Mouse (Mus musculus): ENCODE measurements around the gene Vmn1r64. TPM values are rescaled to one million over a fixed set of nuclear protein-coding genes. Genes with fewer than 3 reads are reported as not detected.
"Not testable (repeated sequence)": the region's sequence is repeated elsewhere in the genome, so short reads cannot be mapped to it uniquely, and the experiment has no call there.

Gene Vmn1r64
- polyA plus RNA-seq (2016; fragmentation: Nextera tagmentation; extraction: Ambion mirVana) = not detected in 2 replicates

DNA sequence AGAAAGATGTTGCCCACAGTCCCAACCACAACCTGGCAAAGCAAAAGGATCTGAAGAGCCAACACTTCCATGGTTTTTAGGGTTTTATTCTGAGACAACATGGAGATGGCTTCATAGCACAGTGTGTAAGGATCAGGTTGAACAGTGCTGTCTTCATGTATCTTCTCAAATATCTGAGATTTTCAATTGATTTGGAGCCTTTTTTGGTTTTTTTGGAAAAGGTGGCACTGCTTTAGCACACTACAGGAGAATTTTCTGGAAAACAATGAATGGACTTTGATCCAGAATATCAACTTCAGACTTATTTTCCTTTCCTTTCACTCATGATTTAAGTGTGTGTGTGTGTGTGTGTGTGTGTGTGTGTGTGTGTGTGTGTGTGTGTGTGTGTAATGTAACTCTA is at the start of gene Vmn1r64:
Gene Vmn1r64, minus strand, starts transcription at position 101 of the 400 bp plus-strand sequence.
- Histone ChIP-seq H3K4me3 (no peak within 1 kb of the TSS), H3K4me2 (replicated peaks) (no peak within 1 kb of the TSS), H3K27ac (no peak within 1 kb of the TSS), H3K27me3 (no peaks in the 10 kb centered on the region), H3K9me3 (peaks cover 19% of the 10 kb centered on the region), H3K9ac (no peak within 1 kb of the TSS), H3K4me1 (no peaks in the 10 kb centered on the region), H3K36me3 (no peaks in the 10 kb centered on the region)
- no peak for ATAC-seq (ENCODE audit: insufficient number of reproducible peaks, insufficient read depth, low FRiP score, low TSS enrichment)

DNA sequence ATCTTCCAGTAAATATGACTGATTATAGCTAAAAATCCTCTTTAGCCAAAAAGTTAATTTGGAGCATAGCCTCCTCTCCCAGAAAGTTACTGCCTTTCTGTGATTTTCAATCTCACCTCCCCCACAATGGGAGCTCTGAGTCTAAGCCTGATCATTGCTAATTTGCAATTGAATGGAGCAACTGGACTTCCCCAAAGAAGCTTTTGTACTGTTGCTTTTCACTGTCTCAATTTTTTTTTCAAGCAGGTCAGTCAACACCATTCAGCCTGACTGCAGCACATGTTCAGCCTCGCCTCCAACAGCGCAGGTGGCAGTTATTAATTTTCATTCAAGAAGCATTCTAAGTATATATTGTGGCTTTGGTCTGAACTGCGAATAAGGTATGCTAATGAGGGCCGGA is 14.9 kb upstream of the Vmn1r64 start:
- no peaks in the 10 kb centered on the region for H3K4me1 ChIP-seq
- no peak overlapping the region for H3K4me3 ChIP-seq
- 83% methylated on average over 4 of the region's 4 CpGs for WGBS
- no peak overlapping the region for H3K27ac ChIP-seq
- peaks cover 29% of the 10 kb centered on the region for H3K9me3 ChIP-seq
- H3K9ac ChIP-seq = no peak overlapping the region
- ATAC-seq (ENCODE audit: insufficient number of reproducible peaks, insufficient read depth, low FRiP score, low TSS enrichment) = no peak
- no peaks in the 10 kb centered on the region for H3K36me3 ChIP-seq
- H3K27me3 ChIP-seq = no peaks in the 10 kb centered on the region
- no peak overlapping the region for H3K4me2 ChIP-seq (replicated peaks)

DNA sequence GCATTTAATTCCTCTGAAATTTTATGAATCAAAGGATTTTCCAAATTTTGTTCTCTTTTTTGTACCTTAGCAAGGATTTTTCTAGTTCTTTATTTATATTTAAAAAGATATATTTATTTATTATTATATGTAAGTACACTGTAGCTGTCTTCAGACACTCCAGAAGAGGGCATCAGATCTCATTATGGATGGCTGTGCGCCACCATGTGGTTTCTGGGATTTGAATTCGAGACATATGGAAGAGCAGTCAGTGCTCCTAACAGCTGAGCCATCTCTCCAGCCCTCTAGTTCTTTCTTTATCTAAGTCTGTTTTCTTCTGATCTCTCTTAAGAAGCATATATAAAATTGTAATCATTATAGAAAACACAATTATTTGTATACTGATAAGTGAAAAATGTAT is 12.9 kb upstream of the Vmn1r64 start:
- 72% methylated on average over 2 of the region's 2 CpGs for WGBS
- H3K9me3 ChIP-seq = peaks cover 25% of the 10 kb centered on the region
- H3K27me3 ChIP-seq; H3K36me3 ChIP-seq; ATAC-seq (ENCODE audit: insufficient number of reproducible peaks, insufficient read depth, low FRiP score, low TSS enrichment); H3K4me2 ChIP-seq (replicated peaks); H3K4me1 ChIP-seq; H3K9ac ChIP-seq; H3K27ac ChIP-seq; H3K4me3 ChIP-seq: not testable (repeated sequence)

Other genes with a start within 250 kb of the Vmn1r64 start
- not detected in 2 replicates for gene Vmn1r62, start 210.9 kb downstream of the Vmn1r64 start, polyA plus RNA-seq (2016; fragmentation: Nextera tagmentation; extraction: Ambion mirVana)
- gene Vmn1r63, start 79.1 kb downstream of the Vmn1r64 start, polyA plus RNA-seq (2016; fragmentation: Nextera tagmentation; extraction: Ambion mirVana) = not detected in 2 replicates
- gene Vmn1r65, start 126.5 kb upstream of the Vmn1r64 start, polyA plus RNA-seq (2016; fragmentation: Nextera tagmentation; extraction: Ambion mirVana) = not detected in 2 replicates
- gene Nlrp4c, start 160.6 kb upstream of the Vmn1r64 start, polyA plus RNA-seq (2016; fragmentation: Nextera tagmentation; extraction: Ambion mirVana) = not detected in 2 replicates